Mouse (Mus musculus): ENCODE results near the gene Gm10277. TPM values are rescaled to one million over a fixed set of nuclear protein-coding genes. Genes with fewer than 3 reads are reported as not detected.

The Gm10277 gene
- polyA plus RNA-seq (2015; fragmentation: Nextera tagmentation; extraction: Ambion mirVana) = 1.4 and 1.9 TPM in 2 replicates

DNA sequence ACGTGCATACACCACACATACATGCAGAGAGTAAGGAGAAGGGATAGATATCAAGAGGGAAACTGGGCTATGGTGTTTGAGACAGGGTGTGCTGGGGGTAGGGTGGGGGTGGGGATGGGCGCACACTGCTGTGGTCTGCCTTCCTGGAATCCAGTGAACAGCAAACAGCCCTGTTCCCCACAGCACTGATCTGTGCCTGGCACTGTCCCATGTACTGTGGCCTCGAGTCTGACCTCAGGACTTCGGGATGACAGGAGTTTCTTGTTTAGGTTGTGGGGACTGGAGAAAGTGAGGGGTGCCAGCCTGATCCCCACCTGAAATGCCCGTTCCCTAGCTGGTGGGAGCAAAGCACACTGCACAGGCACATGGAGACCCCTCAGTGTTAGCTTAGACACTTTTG, at the start of gene Gm10277:
Gene Gm10277, minus strand, starts transcription at position 41 of the 400 bp plus-strand sequence.
- Histone ChIP-seq H3K4me1 (replicated peaks) (peaks cover 66% of the 10 kb centered on the region), H3K9me3 (no peaks in the 10 kb centered on the region), H3K4me3 (no peak within 1 kb of the TSS), H3K36me3 (no peaks in the 10 kb centered on the region), H3K27ac (replicated peaks) (peak within 1 kb of the TSS; percentile 69; the same call in 1 of the 2 replicates), H3K27me3 (no peaks in the 10 kb centered on the region), H3K9ac (no peak within 1 kb of the TSS), H3K4me2 (no peak within 1 kb of the TSS)
- 89% methylated on average over 5 of the region's 5 CpGs for WGBS
- no peak for ATAC-seq (ENCODE audit: low FRiP score, low read depth)

GRCm38 (mm10) chr11:77836751-77837150, 49.2 kb upstream of the Gm10277 start:
- H3K4me3 ChIP-seq = no peak overlapping the region
- H3K36me3 ChIP-seq = peaks cover 48% of the 10 kb centered on the region
- WGBS = 60% methylated on average over 4 of the region's 4 CpGs

GRCm38 (mm10) chr11:77836290-77836689, 48.7 kb upstream of the Gm10277 start:
- Histone ChIP-seq H3K9ac (no peak overlapping the region), H3K27ac (replicated peaks) (0 out of 2 replicates have a peak overlapping the region, but pooled peaks have one; percentile 0), H3K4me1 (replicated peaks) (peaks cover 19% of the 10 kb centered on the region; the same call in 1 of the 2 replicates), H3K4me2 (no peak overlapping the region), H3K9me3 (no peaks in the 10 kb centered on the region), H3K4me3 (no peak overlapping the region), H3K36me3 (peaks cover 47% of the 10 kb centered on the region), H3K27me3 (no peaks in the 10 kb centered on the region)
- WGBS = 61% methylated on average over 5 of the region's 5 CpGs
- no peak for ATAC-seq (ENCODE audit: low FRiP score, low read depth)

More at GRCm38 (mm10) chr11:77836751-77837150, 49.2 kb upstream of the Gm10277 start:
- Histone ChIP-seq H3K9me3 (no peaks in the 10 kb centered on the region), H3K9ac (no peak overlapping the region), H3K4me2 (no peak overlapping the region), H3K27ac (replicated peaks) (peak overlapping the region; percentile 0; the same call in 1 of the 2 replicates), H3K4me1 (replicated peaks) (peaks cover 19% of the 10 kb centered on the region; the same call in 1 of the 2 replicates), H3K27me3 (no peaks in the 10 kb centered on the region)
- ATAC-seq (ENCODE audit: low FRiP score, low read depth) = no peak

DNA sequence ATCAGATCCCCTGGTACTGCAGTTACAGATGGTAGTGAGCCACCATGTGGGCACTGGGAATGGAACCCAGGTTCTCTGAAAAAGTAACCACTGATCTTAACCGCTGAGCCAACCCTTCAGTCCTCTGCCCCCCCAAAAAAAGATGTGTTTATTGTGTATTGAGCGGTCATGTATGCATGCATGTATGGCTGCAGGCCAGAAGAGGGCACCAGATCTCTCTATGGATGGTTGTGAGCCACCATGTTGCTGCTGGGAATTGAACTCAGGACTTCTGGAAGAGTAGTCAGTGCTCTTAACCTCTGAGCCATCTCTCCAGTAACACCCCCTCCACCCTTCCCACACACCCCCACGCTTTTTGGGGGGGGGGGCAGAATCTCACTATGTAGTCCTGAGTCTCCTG, 47.6 kb upstream of the Gm10277 start:
- H3K36me3 ChIP-seq = peaks cover 44% of the 10 kb centered on the region
- ATAC-seq (ENCODE audit: low FRiP score, low read depth) = no peak

GRCm38 (mm10) chr11:77832541-77832940, 45.0 kb upstream of the Gm10277 start:
- 87% methylated on average over 4 of the region's 4 CpGs for WGBS
- no peaks in the 10 kb centered on the region for H3K27me3 ChIP-seq
- peaks cover 30% of the 10 kb centered on the region for H3K4me1 ChIP-seq (replicated peaks)
- H3K9ac ChIP-seq = no peak overlapping the region
- no peak overlapping the region for H3K4me3 ChIP-seq
- H3K27ac ChIP-seq (replicated peaks) = no peak overlapping the region
- no peaks in the 10 kb centered on the region for H3K9me3 ChIP-seq
- ATAC-seq (ENCODE audit: low FRiP score, low read depth) = no peak
- H3K36me3 ChIP-seq = peaks cover 57% of the 10 kb centered on the region
- no peak overlapping the region for H3K4me2 ChIP-seq

More for the DNA sequence above, 47.6 kb upstream of the Gm10277 start:
- Histone ChIP-seq H3K9me3 (no peaks in the 10 kb centered on the region), H3K4me3 (no peak overlapping the region), H3K9ac (no peak overlapping the region), H3K4me1 (replicated peaks) (peaks cover 18% of the 10 kb centered on the region), H3K27me3 (no peaks in the 10 kb centered on the region), H3K4me2 (no peak overlapping the region), H3K27ac (replicated peaks) (no peak overlapping the region)
- WGBS = 87% methylated on average over 3 of the region's 3 CpGs

DNA sequence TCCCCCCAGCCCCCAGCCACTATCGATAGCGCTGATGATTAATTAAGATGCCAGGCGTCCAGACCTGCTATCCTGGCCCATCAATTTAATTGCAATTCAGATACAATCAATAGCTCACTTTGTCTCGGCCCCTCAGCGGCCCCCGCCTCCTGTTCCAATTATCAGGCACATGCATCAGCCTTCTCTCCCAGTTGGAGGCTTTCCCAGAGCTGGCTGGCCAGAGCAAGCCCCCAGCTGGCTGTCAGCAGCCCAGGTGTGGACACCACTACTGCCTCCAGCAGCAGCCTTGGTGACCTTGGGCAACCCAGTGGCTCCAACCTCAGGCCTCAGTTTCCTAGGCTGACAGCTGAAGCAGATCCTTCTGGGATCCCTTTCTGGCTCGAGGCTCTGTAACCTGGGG, 43.3 kb upstream of the Gm10277 start:
- Histone ChIP-seq H3K9ac (no peak overlapping the region), H3K4me1 (replicated peaks) (peaks cover 41% of the 10 kb centered on the region), H3K4me3 (no peak overlapping the region), H3K27ac (replicated peaks) (peak overlapping the region; percentile 54; the same call in 1 of the 2 replicates), H3K27me3 (no peaks in the 10 kb centered on the region), H3K4me2 (no peak overlapping the region), H3K9me3 (no peaks in the 10 kb centered on the region), H3K36me3 (peaks cover 56% of the 10 kb centered on the region)
- WGBS = 37% methylated on average over 7 of the region's 7 CpGs
- no peak for ATAC-seq (ENCODE audit: low FRiP score, low read depth)

DNA sequence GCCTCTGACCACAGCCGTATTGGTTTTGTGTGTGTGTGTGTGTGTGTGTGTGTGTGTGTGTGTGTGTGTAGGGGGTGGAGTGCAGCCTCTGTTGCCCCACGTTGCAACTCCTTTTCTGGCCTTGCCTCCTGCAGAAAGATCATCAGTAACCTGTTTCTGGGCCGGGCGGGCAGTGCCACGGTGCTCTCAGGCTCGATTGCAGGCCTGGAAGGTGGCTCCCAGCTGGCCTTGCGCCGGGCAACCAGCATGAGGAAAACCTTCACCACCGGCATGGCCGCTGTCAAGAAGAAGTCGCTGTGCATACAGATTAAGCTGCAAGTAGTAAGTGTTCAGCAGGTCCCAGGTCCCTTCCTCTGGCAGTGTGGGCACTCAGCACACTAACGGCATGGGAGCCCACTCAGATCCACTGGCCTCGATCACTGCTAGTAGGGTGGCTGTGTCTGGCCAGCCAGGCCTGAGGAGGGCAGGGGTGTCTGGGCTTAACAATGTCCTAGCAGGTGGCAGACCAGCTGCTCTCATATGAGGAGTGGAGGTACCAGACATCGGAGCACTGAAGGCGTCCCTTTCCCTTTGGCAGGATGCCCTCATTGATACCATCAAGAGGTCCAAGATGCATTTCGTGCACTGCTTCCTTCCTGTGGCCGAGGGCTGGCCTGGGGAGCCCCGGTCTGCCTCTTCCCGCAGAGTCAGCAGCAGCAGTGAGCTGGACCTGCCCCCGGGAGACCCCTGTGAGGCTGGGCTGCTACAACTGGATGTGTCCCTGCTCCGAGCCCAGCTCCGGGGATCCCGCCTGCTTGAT, 41.7 kb upstream of the Gm10277 start:
- Histone ChIP-seq H3K9me3 (no peaks in the 10 kb centered on the region), H3K4me3 (no peak overlapping the region), H3K9ac (no peak overlapping the region), H3K4me1 (replicated peaks) (peaks cover 46% of the 10 kb centered on the region), H3K27ac (replicated peaks) (0 out of 2 replicates have a peak overlapping the region, but pooled peaks have one; percentile 12), H3K4me2 (no peak overlapping the region), H3K36me3 (peaks cover 51% of the 10 kb centered on the region), H3K27me3 (no peaks in the 10 kb centered on the region)
- 58% methylated on average over 23 of the region's 23 CpGs for WGBS
- ATAC-seq (ENCODE audit: low FRiP score, low read depth) = no peak

DNA sequence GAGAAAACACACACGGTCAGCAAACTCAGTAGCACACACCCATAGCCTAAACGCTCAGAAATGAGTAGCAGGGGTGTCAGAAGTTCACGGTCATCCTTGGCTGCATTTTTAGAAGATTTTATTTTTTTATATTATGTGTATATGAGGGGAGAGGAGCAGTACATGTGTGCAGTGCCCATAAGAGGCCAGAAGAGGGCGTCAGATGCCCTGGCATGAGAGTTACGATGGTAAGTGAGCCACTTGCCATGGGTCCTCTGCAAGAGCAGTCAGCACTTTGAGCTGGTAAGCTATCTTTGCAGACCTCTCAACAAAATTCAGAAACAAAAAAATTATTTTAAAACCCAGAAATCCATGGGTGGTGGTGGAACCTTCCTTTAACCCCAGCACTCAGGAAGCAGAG, 40.6 kb upstream of the Gm10277 start:
- ATAC-seq (ENCODE audit: low FRiP score, low read depth) = no peak
- no peaks in the 10 kb centered on the region for H3K27me3 ChIP-seq

DNA sequence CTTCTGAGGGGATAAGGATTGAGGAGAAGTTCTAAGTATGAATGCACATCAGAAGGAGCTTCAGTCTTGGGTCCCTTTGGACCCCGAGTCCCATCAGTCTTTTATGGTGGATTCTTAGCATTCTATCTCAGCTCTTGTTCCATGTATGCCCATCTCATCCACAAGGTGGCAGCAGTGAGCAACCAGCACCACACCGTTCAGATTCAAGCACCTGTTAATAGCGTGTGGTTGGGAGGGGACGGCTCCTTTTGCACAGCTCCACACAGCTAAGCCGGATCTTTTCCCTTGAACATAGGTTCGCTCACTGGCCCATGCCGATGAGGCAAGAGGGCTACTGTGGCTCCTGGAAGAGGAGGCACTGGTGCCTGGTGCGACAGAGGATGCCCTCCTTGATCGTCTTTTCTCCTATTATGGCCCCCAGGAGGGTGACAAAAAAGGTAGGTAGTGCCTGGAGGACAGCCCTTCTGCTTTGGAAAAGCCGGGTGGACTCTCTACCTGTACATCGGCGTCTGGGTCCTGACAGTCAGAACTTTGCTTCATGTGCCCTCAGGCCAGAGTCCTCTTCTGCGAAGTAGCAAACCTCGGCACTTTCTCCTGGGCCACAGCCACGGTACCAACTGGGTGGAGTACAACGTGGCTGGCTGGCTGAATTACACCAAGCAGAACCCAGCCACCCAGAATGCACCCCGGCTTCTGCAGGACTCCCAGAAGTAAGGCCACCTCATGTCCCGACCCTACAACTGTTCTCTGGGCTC, 39.9 kb upstream of the Gm10277 start:
- Histone ChIP-seq H3K4me1 (replicated peaks) (peaks cover 49% of the 10 kb centered on the region), H3K9ac (no peak overlapping the region), H3K4me2 (no peak overlapping the region), H3K27ac (replicated peaks) (no peak overlapping the region), H3K36me3 (peaks cover 49% of the 10 kb centered on the region), H3K27me3 (no peaks in the 10 kb centered on the region), H3K4me3 (no peak overlapping the region), H3K9me3 (no peaks in the 10 kb centered on the region)
- ATAC-seq (ENCODE audit: low FRiP score, low read depth) = peak; percentile 42; the same call in 1 of the 2 replicates
- WGBS = 56% methylated on average over 18 of the region's 18 CpGs

More for the DNA sequence above, 40.6 kb upstream of the Gm10277 start:
- no peak overlapping the region for H3K9ac ChIP-seq
- H3K4me1 ChIP-seq (replicated peaks) = peaks cover 46% of the 10 kb centered on the region
- H3K36me3 ChIP-seq = peaks cover 56% of the 10 kb centered on the region
- no peak overlapping the region for H3K27ac ChIP-seq (replicated peaks)
- H3K9me3 ChIP-seq = no peaks in the 10 kb centered on the region
- no peak overlapping the region for H3K4me3 ChIP-seq
- WGBS = 92% methylated on average over 5 of the region's 5 CpGs
- H3K4me2 ChIP-seq = no peak overlapping the region

- ATAC-seq (ENCODE audit: low FRiP score, low read depth) = no peak
- Histone ChIP-seq H3K27ac (replicated peaks) (peak overlapping the region; percentile 36; the same call in 1 of the 2 replicates), H3K9me3 (no peaks in the 10 kb centered on the region), H3K27me3 (no peaks in the 10 kb centered on the region), H3K4me1 (replicated peaks) (peaks cover 52% of the 10 kb centered on the region), H3K9ac (no peak overlapping the region), H3K4me2 (no peak overlapping the region), H3K4me3 (no peak overlapping the region), H3K36me3 (peaks cover 41% of the 10 kb centered on the region)
- 39% methylated on average over 3 of the region's 3 CpGs for WGBS
Measured at GRCm38 (mm10) chr11:77826311-77826710, 38.8 kb upstream of the Gm10277 start.

GRCm38 (mm10) chr11:77825853-77826252, 38.3 kb upstream of the Gm10277 start:
- H3K27ac ChIP-seq (replicated peaks) = peak overlapping the region; percentile 36; the same call in 1 of the 2 replicates
- peaks cover 44% of the 10 kb centered on the region for H3K36me3 ChIP-seq
- H3K9ac ChIP-seq = no peak overlapping the region
- whole genome bisulfite sequencing = 2% methylated on average over 5 of the region's 5 CpGs
- no peak for ATAC-seq (ENCODE audit: low FRiP score, low read depth)
- H3K9me3 ChIP-seq = no peaks in the 10 kb centered on the region
- no peak overlapping the region for H3K4me2 ChIP-seq
- peaks cover 50% of the 10 kb centered on the region for H3K4me1 ChIP-seq (replicated peaks)
- no peak overlapping the region for H3K4me3 ChIP-seq
- no peaks in the 10 kb centered on the region for H3K27me3 ChIP-seq

DNA sequence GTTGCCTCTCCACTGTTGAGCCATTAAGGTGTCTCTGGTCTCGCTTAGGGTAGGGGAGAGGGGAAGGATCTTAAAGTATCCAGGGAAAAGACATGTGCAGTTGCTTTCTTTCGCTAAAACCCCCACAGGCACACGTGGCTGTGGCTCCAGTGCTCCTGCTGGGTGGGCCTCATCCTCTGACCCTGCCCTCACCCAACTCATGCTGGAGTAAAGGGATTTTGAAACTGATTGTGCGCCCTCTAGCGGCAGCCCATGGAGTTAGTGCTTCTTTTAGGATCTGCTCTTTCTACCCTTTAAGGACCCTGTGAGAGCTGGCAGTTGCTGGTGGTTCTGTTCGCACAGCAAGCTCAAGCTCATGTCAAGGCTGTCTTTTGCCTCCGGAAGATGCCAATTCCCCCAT, 35.2 kb upstream of the Gm10277 start:
- Histone ChIP-seq H3K27me3 (no peaks in the 10 kb centered on the region), H3K27ac (replicated peaks) (no peak overlapping the region), H3K4me1 (replicated peaks) (peaks cover 29% of the 10 kb centered on the region), H3K9ac (no peak overlapping the region), H3K4me2 (no peak overlapping the region), H3K4me3 (no peak overlapping the region), H3K36me3 (peaks cover 57% of the 10 kb centered on the region), H3K9me3 (no peaks in the 10 kb centered on the region)
- 12% methylated on average over 7 of the region's 7 CpGs for WGBS
- no peak for ATAC-seq (ENCODE audit: low FRiP score, low read depth)

All from hindbrain, embryonic 15.5 days (tissue).